Mouse (Mus musculus): ENCODE measurements around the gene Tecta.

Gene Tecta

GRCm38 (mm10) chr9:42385656-42386055, 14.1 kb downstream of the Tecta start:
- no peak for DNase-seq

GRCm38 (mm10) chr9:42382628-42383347, 16.9 kb downstream of the Tecta start:
- no peak for DNase-seq

GRCm38 (mm10) chr9:42382063-42382462, 17.7 kb downstream of the Tecta start:
- no peak for DNase-seq

- no peak for DNase-seq
Observed at GRCm38 (mm10) chr9:42378071-42378470, 21.7 kb downstream of the Tecta start.

GRCm38 (mm10) chr9:42377656-42378055, 22.1 kb downstream of the Tecta start:
- DNase-seq = no peak

GRCm38 (mm10) chr9:42371670-42372368, 27.9 kb downstream of the Tecta start:
- DNase-seq = no peak

- DNase-seq = no peak
Observed at GRCm38 (mm10) chr9:42357585-42357984, 42.1 kb downstream of the Tecta start.

- no peak for DNase-seq
Observed at GRCm38 (mm10) chr9:42354871-42355270, 44.9 kb downstream of the Tecta start.

- no peak for DNase-seq
Observed at GRCm38 (mm10) chr9:42349791-42350190, 49.9 kb downstream of the Tecta start.

- DNase-seq = no peak
Observed at GRCm38 (mm10) chr9:42346297-42346696, 53.4 kb downstream of the Tecta start.

- no peak for DNase-seq
Observed at GRCm38 (mm10) chr9:42339151-42339550, 60.6 kb downstream of the Tecta start.

GRCm38 (mm10) chr9:42337026-42337425, 62.7 kb downstream of the Tecta start:
- no peak for DNase-seq

GRCm38 (mm10) chr9:42336575-42336974, 63.2 kb downstream of the Tecta start:
- DNase-seq = no peak

- no peak for DNase-seq
Observed at GRCm38 (mm10) chr9:42334885-42335284, 64.8 kb downstream of the Tecta start.

- no peak for DNase-seq
Observed at GRCm38 (mm10) chr9:42332692-42333091, 67.0 kb downstream of the Tecta start.

- DNase-seq = no peak
Observed at GRCm38 (mm10) chr9:42331341-42331740, 68.4 kb downstream of the Tecta start.

- no peak for DNase-seq
Observed at GRCm38 (mm10) chr9:42329753-42330152, 70.0 kb downstream of the Tecta start.

- DNase-seq = peak; percentile 34 to 48
Observed at GRCm38 (mm10) chr9:42326688-42327440, 72.9 kb downstream of the Tecta start.

- peak in 1 of 2 experiments; percentile 26 for DNase-seq
Observed at GRCm38 (mm10) chr9:42324640-42325394, 74.9 kb downstream of the Tecta start.

GRCm38 (mm10) chr9:42323238-42323637, 76.5 kb downstream of the Tecta start:
- no peak for DNase-seq

GRCm38 (mm10) chr9:42321442-42321841, 78.3 kb downstream of the Tecta start:
- no peak for DNase-seq

- DNase-seq = no peak
Observed at GRCm38 (mm10) chr9:42320616-42321015, 79.1 kb downstream of the Tecta start.

- no peak for DNase-seq
Observed at GRCm38 (mm10) chr9:42318455-42318987, 81.2 kb downstream of the Tecta start.

All from cerebellum, postnatal 25 days (tissue).